Mouse (Mus musculus): Measurements from ENCODE around the gene Flad1.

GRCm38 (mm10) chr3:89435041-89435440 is 23.4 kb upstream of the Flad1 start:
- TF ChIP-seq POLR2A (IDR thresholded peaks at IDR 0.05; ENCODE audit: low read depth, low read length) = no peak
- TF ChIP-seq CTCF (IDR thresholded peaks at IDR 0.05; ENCODE audit: borderline replicate concordance, insufficient read depth, low read length) = no peak

Data from embryonic fibroblast, embryonic 13.5 days (primary cell).